Mouse (Mus musculus): ENCODE results near the gene Ptpn1.

Ptpn1 gene

GRCm38 (mm10) chr2:168010893-168011292 lies 79.0 kb downstream of the Ptpn1 start:
- no peak for DNase-seq

DNA sequence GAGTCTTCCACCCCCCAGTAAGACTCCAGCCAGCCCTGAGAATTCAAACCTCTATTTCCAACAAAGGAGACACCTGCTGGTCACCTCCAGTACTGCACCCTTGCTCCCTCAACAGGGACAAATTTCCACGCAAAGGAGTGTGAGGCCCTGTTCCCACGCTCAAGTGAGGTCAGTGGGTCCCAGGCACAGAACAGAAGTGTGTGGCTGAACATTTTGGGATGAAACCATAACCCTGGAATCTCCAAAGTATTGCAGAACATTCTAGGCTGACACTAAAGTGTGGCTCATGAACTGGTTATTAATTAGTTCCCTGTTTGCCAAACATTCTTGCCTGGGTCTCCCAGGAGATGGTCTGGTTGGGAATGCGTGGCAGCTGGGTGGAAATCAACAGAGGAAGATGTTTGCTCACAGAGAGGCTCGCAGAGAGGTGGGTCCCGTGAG lies 85.1 kb downstream of the Ptpn1 start:
- peak; percentile 81 to 91 for DNase-seq

GRCm38 (mm10) chr2:168019201-168019715 lies 87.4 kb downstream of the Ptpn1 start:
- DNase-seq, result peak; percentile 64 to 79

- DNase-seq, result no peak
These were observed 92.0 kb downstream of the Ptpn1 start for GRCm38 (mm10) chr2:168023763-168024402.

- DNase-seq, result peak; percentile 65 to 71
These were observed 93.3 kb downstream of the Ptpn1 start for GRCm38 (mm10) chr2:168025174-168025573.

- peak in 1 of 2 experiments; percentile 60 for DNase-seq
These were observed 94.0 kb downstream of the Ptpn1 start for GRCm38 (mm10) chr2:168025882-168026281.

GRCm38 (mm10) chr2:168026467-168026866 lies 94.6 kb downstream of the Ptpn1 start:
- DNase-seq, result no peak

DNA sequence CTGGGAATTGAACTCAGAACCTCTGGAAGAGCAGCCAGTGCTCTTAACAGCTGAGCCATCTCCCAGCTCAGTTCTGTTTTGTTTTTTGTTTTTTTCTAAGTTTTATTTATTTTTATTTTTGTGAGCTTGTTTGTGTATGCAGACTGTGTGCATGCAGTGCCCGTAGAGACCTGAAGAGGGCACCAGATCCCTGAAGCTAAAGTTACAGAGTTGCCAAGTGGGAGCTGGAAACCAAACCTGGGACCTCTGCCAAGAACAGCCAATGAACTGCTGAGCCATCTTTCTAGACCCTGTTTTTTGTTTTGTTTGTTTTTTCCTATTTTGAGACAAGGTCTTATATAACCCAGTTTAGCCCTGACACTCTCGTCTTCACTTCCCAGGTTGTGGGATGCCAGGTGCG lies 96.5 kb downstream of the Ptpn1 start:
- no peak for DNase-seq

All from kidney, postnatal 36 days (tissue).